Mouse (Mus musculus): Measurements from ENCODE around the gene B4galnt4. TPM values are rescaled to one million over a fixed set of nuclear protein-coding genes. Genes with fewer than 3 reads are reported as not detected.

B4galnt4 gene
- polyA plus RNA-seq, 1 experiment from 2014 or later, result 0.66 TPM

- no peak for ATAC-seq (ENCODE audit: insufficient number of reproducible peaks, insufficient read depth, low FRiP score, low read depth)
- no peak overlapping the region for H3K27ac ChIP-seq (replicated peaks in 1 of 2; ENCODE audit: control insufficient read depth in 1 of 2, insufficient read depth in 1 of 2, low read depth in 2 of 2, low read length in 2 of 2)
- no peaks in the 10 kb centered on the region for H3K36me3 ChIP-seq (ENCODE audit: control insufficient read depth, insufficient read depth, low read length)
- H3K4me3 ChIP-seq (ENCODE audit: control insufficient read depth in 1 of 2, insufficient read depth in 1 of 2, low read depth in 1 of 2, low read length in 2 of 2), result no peak overlapping the region
- WGBS, result 68% methylated on average over 7 of the region's 7 CpGs
- peaks cover 2 to 8% of the 10 kb centered on the region in 2 experiments; a peak in 1 of 4 replicates for H3K4me1 ChIP-seq (ENCODE audit: control insufficient read depth in 2 of 2, insufficient read depth in 2 of 2, low read length in 2 of 2)
- H3K9ac ChIP-seq (ENCODE audit: low read length), result no peak overlapping the region
- no peaks in the 10 kb centered on the region for H3K9me3 ChIP-seq (ENCODE audit: control insufficient read depth, low read length)
- no peak overlapping the region for H3K4me2 ChIP-seq (ENCODE audit: low read length)
- peaks cover 75% of the 10 kb centered on the region for H3K27me3 ChIP-seq (ENCODE audit: control insufficient read depth, insufficient read depth, low read length)
Measured at GRCm38 (mm10) chr7:141064175-141064574, 3.3 kb downstream of the B4galnt4 start.

GRCm38 (mm10) chr7:141064576-141064975, 3.7 kb downstream of the B4galnt4 start:
- Histone ChIP-seq H3K4me2 (ENCODE audit: low read length) (no peak overlapping the region), H3K4me1 (ENCODE audit: control insufficient read depth in 2 of 2, insufficient read depth in 2 of 2, low read length in 2 of 2) (peaks cover 2 to 8% of the 10 kb centered on the region in 2 experiments; a peak in 1 of 4 replicates), H3K27me3 (ENCODE audit: control insufficient read depth, insufficient read depth, low read length) (peaks cover 75% of the 10 kb centered on the region), H3K36me3 (ENCODE audit: control insufficient read depth, insufficient read depth, low read length) (no peaks in the 10 kb centered on the region), H3K9ac (ENCODE audit: low read length) (no peak overlapping the region), H3K9me3 (ENCODE audit: control insufficient read depth, low read length) (no peaks in the 10 kb centered on the region), H3K27ac (replicated peaks in 1 of 2; ENCODE audit: control insufficient read depth in 1 of 2, insufficient read depth in 1 of 2, low read depth in 2 of 2, low read length in 2 of 2) (no peak overlapping the region), H3K4me3 (ENCODE audit: control insufficient read depth in 1 of 2, insufficient read depth in 1 of 2, low read depth in 1 of 2, low read length in 2 of 2) (no peak overlapping the region)
- ATAC-seq (ENCODE audit: insufficient number of reproducible peaks, insufficient read depth, low FRiP score, low read depth), result no peak
- WGBS, result 84% methylated on average over 7 of the region's 7 CpGs

GRCm38 (mm10) chr7:141068351-141068750, 7.4 kb downstream of the B4galnt4 start:
- Histone ChIP-seq H3K27ac (replicated peaks in 1 of 2; ENCODE audit: control insufficient read depth in 1 of 2, insufficient read depth in 1 of 2, low read depth in 2 of 2, low read length in 2 of 2) (no peak overlapping the region), H3K4me3 (ENCODE audit: control insufficient read depth in 1 of 2, insufficient read depth in 1 of 2, low read depth in 1 of 2, low read length in 2 of 2) (no peak overlapping the region), H3K4me1 (ENCODE audit: control insufficient read depth in 2 of 2, insufficient read depth in 2 of 2, low read length in 2 of 2) (peaks cover 2 to 11% of the 10 kb centered on the region in 2 experiments; a peak in 3 of 4 replicates), H3K9ac (ENCODE audit: low read length) (no peak overlapping the region), H3K27me3 (ENCODE audit: control insufficient read depth, insufficient read depth, low read length) (peaks cover 72% of the 10 kb centered on the region), H3K9me3 (ENCODE audit: control insufficient read depth, low read length) (no peaks in the 10 kb centered on the region), H3K4me2 (ENCODE audit: low read length) (no peak overlapping the region), H3K36me3 (ENCODE audit: control insufficient read depth, insufficient read depth, low read length) (no peaks in the 10 kb centered on the region)
- 57% methylated on average over 19 of the region's 19 CpGs for WGBS
- ATAC-seq (ENCODE audit: insufficient number of reproducible peaks, insufficient read depth, low FRiP score, low read depth), result no peak

DNA sequence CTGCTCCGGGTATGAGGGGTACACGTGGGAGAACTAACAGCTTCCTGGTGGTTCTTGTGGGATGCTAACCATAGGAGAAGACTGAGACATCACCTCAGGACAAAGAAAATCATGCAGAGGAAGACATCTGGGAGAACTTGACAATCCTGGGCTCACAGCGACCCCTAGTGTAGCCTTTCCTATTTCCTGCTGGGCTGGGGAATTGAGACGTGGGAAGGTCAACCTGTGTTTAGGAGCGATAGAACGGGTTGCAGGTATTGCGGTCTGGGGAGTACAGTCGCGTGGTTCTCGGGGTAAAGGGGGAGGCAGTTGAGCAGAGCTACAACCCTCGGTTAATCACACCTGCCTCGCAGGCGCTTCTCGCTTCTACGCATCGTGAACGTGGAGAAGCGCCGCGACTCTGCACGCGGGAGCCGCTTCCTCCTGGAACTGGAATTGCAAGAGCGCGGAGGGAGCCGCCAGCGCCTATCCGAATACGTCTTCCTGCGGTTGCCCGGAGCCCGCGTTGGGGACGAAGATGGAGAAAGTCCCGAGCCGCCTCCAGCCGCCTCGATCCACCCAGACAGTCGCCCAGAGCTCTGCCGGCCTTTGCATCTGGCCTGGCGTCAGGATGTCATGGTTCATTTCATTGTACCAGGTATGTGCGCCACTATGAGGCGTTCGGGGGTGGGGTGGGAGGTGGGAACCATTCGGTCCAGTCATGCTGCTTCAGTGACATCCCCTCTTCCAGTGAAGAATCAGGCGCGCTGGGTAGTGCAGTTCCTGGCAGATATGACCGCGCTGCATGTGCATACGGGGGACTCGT, 9.4 kb downstream of the B4galnt4 start:
- peaks cover 71% of the 10 kb centered on the region for H3K27me3 ChIP-seq (ENCODE audit: control insufficient read depth, insufficient read depth, low read length)
- H3K27ac ChIP-seq (replicated peaks in 1 of 2; ENCODE audit: control insufficient read depth in 1 of 2, insufficient read depth in 1 of 2, low read depth in 2 of 2, low read length in 2 of 2), result no peak overlapping the region
- H3K9ac ChIP-seq (ENCODE audit: low read length), result peak overlapping the region; percentile 51
- no peaks in the 10 kb centered on the region for H3K9me3 ChIP-seq (ENCODE audit: control insufficient read depth, low read length)
- under 1% methylated on average over 51 of the region's 51 CpGs for whole genome bisulfite sequencing
- H3K36me3 ChIP-seq (ENCODE audit: control insufficient read depth, insufficient read depth, low read length), result no peaks in the 10 kb centered on the region
- no peak for ATAC-seq (ENCODE audit: insufficient number of reproducible peaks, insufficient read depth, low FRiP score, low read depth)
- peaks cover 2 to 11% of the 10 kb centered on the region in 2 experiments; a peak in 3 of 4 replicates for H3K4me1 ChIP-seq (ENCODE audit: control insufficient read depth in 2 of 2, insufficient read depth in 2 of 2, low read length in 2 of 2)
- H3K4me3 ChIP-seq (ENCODE audit: control insufficient read depth in 1 of 2, insufficient read depth in 1 of 2, low read depth in 1 of 2, low read length in 2 of 2), result peak overlapping the region; percentile 32 to 35
- peak overlapping the region; percentile 81 for H3K4me2 ChIP-seq (ENCODE audit: low read length)

DNA sequence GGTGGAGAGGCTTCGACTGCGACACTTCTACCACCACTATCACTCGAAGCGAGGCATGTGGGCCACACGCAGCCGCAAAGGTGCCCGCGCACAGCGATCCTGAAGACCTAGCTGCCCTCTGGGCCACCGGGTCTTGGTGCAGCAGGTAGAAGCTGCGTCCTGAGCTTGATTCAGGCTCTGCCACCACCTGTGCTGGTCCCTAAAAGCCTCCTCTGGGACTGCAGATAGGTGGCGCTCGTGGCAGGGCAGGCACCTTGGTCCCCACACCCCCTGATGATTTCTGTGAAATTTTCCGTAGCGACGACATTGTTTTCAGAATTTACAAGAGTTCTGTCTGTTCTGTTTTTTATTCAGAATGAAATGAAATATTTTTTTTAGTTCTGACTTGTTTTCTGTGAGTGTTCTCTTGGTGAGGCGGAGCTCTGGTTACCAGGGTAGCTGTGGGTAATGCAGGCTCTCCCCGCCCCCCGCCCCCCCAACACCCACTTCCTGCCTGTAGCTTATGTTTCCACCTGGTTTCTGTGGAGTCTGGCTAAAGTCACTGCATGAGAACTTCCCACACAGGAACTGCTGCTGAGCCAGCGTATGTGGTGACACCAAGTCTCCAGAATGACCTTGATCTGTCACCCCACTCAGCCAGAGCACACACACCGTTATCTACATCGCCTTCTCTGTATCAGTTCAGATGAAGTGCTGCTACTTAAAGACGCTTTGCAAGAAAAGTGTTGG, 11.3 kb downstream of the B4galnt4 start:
- Histone ChIP-seq H3K9ac (ENCODE audit: low read length) (no peak overlapping the region), H3K27ac (replicated peaks in 1 of 2; ENCODE audit: control insufficient read depth in 1 of 2, insufficient read depth in 1 of 2, low read depth in 2 of 2, low read length in 2 of 2) (no peak overlapping the region), H3K27me3 (ENCODE audit: control insufficient read depth, insufficient read depth, low read length) (peaks cover 67% of the 10 kb centered on the region), H3K4me3 (ENCODE audit: control insufficient read depth in 1 of 2, insufficient read depth in 1 of 2, low read depth in 1 of 2, low read length in 2 of 2) (no peak overlapping the region), H3K36me3 (ENCODE audit: control insufficient read depth, insufficient read depth, low read length) (no peaks in the 10 kb centered on the region), H3K4me1 (ENCODE audit: control insufficient read depth in 2 of 2, insufficient read depth in 2 of 2, low read length in 2 of 2) (peaks cover 2 to 11% of the 10 kb centered on the region in 2 experiments; a peak in 3 of 4 replicates), H3K4me2 (ENCODE audit: low read length) (no peak overlapping the region; the same call in 1 of the 2 replicates), H3K9me3 (ENCODE audit: control insufficient read depth, low read length) (no peaks in the 10 kb centered on the region)
- WGBS, result 20% methylated on average over 23 of the region's 23 CpGs
- ATAC-seq (ENCODE audit: insufficient number of reproducible peaks, insufficient read depth, low FRiP score, low read depth), result no peak

GRCm38 (mm10) chr7:141073782-141074181, 12.9 kb downstream of the B4galnt4 start:
- H3K9ac ChIP-seq (ENCODE audit: low read length), result no peak overlapping the region
- no peak overlapping the region for H3K27ac ChIP-seq (replicated peaks in 1 of 2; ENCODE audit: control insufficient read depth in 1 of 2, insufficient read depth in 1 of 2, low read depth in 2 of 2, low read length in 2 of 2)
- H3K4me3 ChIP-seq (ENCODE audit: control insufficient read depth in 1 of 2, insufficient read depth in 1 of 2, low read depth in 1 of 2, low read length in 2 of 2), result no peak overlapping the region
- no peaks in the 10 kb centered on the region for H3K9me3 ChIP-seq (ENCODE audit: control insufficient read depth, low read length)
- no peak overlapping the region for H3K4me2 ChIP-seq (ENCODE audit: low read length)
- peaks cover 2 to 11% of the 10 kb centered on the region in 2 experiments; a peak in 3 of 4 replicates for H3K4me1 ChIP-seq (ENCODE audit: control insufficient read depth in 2 of 2, insufficient read depth in 2 of 2, low read length in 2 of 2)
- WGBS, result 78% methylated on average over 4 of the region's 4 CpGs
- peaks cover 58% of the 10 kb centered on the region for H3K27me3 ChIP-seq (ENCODE audit: control insufficient read depth, insufficient read depth, low read length)
- H3K36me3 ChIP-seq (ENCODE audit: control insufficient read depth, insufficient read depth, low read length), result no peaks in the 10 kb centered on the region
- ATAC-seq (ENCODE audit: insufficient number of reproducible peaks, insufficient read depth, low FRiP score, low read depth), result no peak

- ATAC-seq (ENCODE audit: insufficient number of reproducible peaks, insufficient read depth, low FRiP score, low read depth), result no peak
- H3K36me3 ChIP-seq (ENCODE audit: control insufficient read depth, insufficient read depth, low read length), result no peaks in the 10 kb centered on the region
- H3K4me1 ChIP-seq (ENCODE audit: control insufficient read depth in 2 of 2, insufficient read depth in 2 of 2, low read length in 2 of 2), result no peaks in the 10 kb centered on the region
- no peaks in the 10 kb centered on the region for H3K9me3 ChIP-seq (ENCODE audit: control insufficient read depth, low read length)
- peaks cover 53% of the 10 kb centered on the region for H3K27me3 ChIP-seq (ENCODE audit: control insufficient read depth, insufficient read depth, low read length)
- H3K9ac ChIP-seq (ENCODE audit: low read length), result no peak within 1 kb of the TSS
- no peak within 1 kb of the TSS for H3K4me2 ChIP-seq (ENCODE audit: low read length)
- 86% methylated on average over 15 of the region's 15 CpGs for WGBS
- H3K4me3 ChIP-seq (ENCODE audit: control insufficient read depth in 1 of 2, insufficient read depth in 1 of 2, low read depth in 1 of 2, low read length in 2 of 2), result no peak within 1 kb of the TSS
- H3K27ac ChIP-seq (replicated peaks in 1 of 2; ENCODE audit: control insufficient read depth in 1 of 2, insufficient read depth in 1 of 2, low read depth in 2 of 2, low read length in 2 of 2), result no peak within 1 kb of the TSS
Measured at GRCm38 (mm10) chr7:141077841-141078240, 16.9 kb downstream of the B4galnt4 start, which contains the start of gene Pkp3. Pkp3 (plus strand) TSS chr7:141078218.
